Mouse (Mus musculus): ENCODE data around the gene Dcdc2c. TPM values are rescaled to one million over a fixed set of nuclear protein-coding genes. Genes with fewer than 3 reads are reported as not detected.
A peak's percentile ranks its signal among the peaks of the same experiment; 100 is the strongest.

Dcdc2c gene
- total RNA-seq (2021) = not detected

DNA sequence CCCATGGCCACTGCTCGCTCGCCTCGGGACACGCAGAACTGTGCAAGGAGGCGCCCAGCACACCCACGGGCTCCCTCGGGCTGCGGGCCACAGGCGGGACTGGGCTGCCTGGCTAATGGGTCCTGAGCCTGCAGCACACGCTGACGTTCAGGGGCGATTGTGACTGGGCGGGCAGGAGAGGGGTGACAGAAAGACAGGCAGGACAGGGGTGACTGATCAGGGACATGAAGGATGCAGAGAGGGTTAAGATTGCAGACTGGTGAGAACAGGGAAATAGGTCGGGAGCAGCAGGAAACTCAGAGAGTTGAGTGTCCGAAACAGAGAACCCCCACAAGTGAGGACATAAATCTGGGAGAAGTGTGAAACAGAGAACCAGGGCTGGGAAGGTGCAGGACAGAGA is at the start of gene Dcdc2c:
TSS of gene Dcdc2c (minus strand) at position 101 of the 400 bp plus-strand sequence.
- intact Hi-C loops (cut with DNase I) = no loop called here
- DNase-seq (ENCODE audit: low spot score) = no peak

DNA sequence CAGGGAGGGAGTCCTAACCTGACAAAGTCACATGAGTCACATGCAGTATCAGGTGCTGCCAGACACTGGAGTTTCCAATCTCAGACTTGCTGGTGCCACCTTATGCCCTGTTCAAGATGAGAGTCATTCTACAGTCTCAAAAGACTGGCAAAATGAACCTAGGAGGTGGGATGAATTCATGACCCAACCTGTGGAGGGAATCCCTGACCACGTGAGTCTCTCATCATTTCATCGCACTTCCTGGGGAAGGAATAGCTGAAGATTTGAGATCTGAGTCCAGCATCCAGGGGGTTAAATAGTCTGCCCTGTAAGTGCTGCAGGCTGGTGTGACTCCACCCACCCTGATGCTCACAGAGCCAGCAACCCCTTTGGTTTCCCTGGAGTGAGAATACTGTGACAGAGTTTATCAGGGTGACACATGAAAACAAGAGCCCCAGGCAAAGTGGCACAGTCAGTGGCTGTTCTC is 46.4 kb upstream of the Dcdc2c start:
- no peak for DNase-seq (ENCODE audit: low spot score)
- intact Hi-C loops (cut with DNase I) = no loop called here

DNA sequence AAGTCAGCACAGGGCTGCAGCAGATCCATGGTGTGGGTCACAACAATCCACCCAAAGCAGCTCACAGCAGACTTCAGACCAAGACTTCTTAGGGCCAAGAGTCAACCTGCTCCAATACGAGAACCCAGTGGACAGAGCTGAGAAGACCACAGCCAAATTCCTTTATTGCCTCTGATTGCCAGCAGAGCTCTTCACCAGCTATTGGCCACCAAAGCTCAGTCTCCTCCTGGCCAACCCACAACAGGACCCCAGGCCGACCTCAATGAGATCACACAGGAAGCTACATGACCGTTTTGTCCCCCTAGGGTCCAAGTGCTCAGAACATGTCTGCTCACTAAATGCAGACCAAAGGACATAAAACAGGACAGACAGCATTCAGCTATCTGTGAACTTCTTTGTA is 45.9 kb upstream of the Dcdc2c start:
- intact Hi-C loops (cut with DNase I) = no loop called here
- DNase-seq (ENCODE audit: low spot score) = no peak

DNA sequence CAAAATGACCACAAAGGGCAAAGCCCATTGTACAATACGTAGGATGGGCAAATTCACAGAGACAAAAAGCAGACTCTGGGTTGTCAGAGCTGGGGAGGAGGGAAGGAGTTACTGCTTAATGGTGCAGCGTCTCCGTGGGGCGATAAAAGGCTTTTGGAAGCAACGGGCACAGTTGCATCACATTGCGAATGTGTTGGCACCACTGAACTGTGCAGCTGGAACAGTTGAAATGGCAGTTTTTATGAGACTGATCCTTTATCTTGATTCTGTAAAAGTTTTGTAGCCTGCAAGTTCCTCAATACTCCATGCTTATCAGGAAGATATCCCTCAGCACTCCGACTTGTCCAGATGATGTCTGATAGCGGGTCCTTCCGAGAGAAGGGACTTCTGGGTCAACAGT is 45.5 kb upstream of the Dcdc2c start:
- DNase-seq (ENCODE audit: low spot score) = no peak
- intact Hi-C loops (cut with DNase I) = no loop called here

DNA sequence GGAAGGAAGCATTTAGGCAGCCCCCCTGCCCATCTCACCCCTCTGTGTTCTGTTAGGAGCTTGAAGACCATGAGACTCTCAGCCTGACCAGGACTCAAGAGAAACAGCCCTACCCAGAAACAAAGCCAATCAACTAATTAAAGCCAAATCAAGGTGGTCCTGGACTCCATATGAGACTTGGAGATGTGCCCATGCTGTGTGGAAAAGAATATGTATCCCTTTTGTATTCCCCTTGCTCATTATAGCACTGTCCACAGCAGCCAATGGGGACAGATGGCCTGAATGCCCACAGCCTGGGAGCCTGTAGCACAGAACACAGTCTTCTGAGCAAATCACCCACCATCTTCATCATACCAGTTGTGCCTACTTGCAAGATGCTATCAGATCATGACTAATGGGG is 44.7 kb upstream of the Dcdc2c start:
- intact Hi-C loops (cut with DNase I) = no loop called here
- no peak for DNase-seq (ENCODE audit: low spot score)

DNA sequence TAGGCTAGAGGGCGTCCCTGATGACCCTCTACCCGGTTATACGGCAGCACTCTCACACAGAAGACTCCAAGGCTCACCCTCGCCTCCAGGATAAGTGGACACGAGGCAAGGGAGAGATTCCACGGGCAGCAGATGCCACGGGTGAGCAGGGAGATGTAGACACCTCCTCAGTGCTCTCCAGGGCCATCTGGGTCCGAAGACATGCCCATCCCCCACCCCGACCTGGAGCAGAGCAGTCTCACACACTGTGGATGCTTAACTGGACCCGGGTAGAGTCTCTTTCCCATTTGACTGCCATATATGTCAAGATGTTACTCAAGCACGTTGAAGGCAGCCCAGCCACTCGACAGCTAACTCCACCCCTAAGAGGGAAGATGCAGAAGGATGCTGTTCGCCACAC is 38.2 kb upstream of the Dcdc2c start:
- no peak for DNase-seq (ENCODE audit: low spot score)
- intact Hi-C loops (cut with DNase I) = no loop called here

DNA sequence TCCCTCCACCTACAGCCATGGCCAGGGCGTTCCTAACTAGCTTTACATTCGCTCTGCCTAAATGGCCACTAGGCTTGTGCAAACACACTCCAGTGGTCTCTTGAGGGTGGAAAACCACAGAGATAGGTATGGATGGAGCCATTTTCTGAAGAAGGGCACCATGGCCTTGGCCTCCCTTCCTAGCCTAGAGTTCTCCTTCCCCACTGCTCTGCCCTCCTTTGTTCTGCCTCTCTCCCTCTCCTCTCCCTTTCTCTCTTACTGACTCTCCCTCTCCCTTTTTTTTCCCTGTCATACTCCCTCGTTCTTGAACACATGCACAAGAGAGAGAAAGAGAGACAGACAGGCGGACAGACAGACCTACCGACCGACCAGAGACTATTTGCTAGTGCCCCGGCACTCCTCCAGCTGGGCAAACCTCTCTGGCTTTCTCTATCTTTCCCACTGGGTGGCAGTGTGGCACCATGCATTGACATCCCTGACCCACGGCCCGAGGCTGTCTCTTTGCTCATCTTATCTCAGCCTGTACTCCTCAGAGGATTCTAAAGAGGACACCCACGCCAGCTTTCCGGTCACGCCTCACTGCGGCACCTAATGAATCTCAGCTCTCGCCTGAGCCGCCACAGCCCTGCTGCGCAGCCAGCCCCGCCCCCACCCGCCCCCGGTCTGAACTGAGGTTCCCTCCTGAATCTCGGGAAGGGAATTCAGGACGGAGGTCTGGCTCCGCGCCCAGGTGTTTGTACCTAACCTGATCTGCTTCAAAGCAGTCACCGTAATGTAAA is 37.1 kb upstream of the Dcdc2c start:
- intact Hi-C loops (cut with DNase I) = loop anchor here (2.0 to 10.0 kb wide), 3 partner anchors 110 to 1296 kb away; no protein-coding TSS in a partner anchor

DNA sequence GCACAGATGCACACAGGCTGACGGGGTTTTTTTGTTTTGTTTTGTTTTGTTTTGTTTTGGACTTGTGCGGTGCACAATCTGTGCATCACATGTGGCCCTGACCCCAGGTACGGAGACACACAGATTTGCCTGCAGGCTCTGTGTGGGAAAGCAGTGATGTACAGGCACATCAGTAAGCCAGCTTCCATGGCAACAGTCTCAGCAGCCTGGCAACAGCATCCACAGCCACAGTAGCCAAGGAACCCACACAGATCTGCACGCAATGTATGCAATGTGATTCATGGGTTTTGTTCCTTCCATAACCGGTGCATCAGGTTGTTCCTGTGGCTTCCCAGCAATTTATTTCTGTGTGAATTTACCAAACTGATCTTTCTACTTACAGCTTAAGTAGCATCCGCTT is 35.8 kb upstream of the Dcdc2c start:
- intact Hi-C loops (cut with DNase I) = loop anchor here (2.0 to 10.0 kb wide), 3 partner anchors 111 to 1297 kb away; no protein-coding TSS in a partner anchor
- no peak for DNase-seq (ENCODE audit: low spot score)

More for the DNA sequence above, 37.1 kb upstream of the Dcdc2c start:
- DNase-seq (ENCODE audit: low spot score) = peak; percentile 62

DNA sequence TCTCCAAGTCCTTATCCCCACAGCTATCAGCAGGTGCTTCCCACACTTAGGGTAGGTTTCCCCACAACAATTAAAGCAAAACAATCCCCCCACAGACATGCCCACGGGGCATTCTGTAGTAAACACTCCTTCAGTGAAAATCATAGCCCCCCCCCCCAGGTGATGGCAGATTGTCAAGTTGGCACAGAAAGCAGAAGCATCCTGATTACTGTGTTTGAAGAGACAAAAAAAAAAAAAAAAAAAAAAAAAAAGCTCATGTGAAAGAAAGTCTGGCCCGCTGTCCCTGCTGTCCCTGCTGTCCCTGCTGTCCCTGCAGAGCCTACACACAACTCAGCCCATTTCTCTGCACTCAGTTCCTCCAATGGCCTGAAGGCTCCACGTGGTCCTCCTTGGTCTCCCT is 31.8 kb upstream of the Dcdc2c start:
- intact Hi-C loops (cut with DNase I) = loop anchor here (10.0 kb wide), 2 partner anchors 581 to 1301 kb away; no protein-coding TSS in a partner anchor
- DNase-seq (ENCODE audit: low spot score) = no peak

DNA sequence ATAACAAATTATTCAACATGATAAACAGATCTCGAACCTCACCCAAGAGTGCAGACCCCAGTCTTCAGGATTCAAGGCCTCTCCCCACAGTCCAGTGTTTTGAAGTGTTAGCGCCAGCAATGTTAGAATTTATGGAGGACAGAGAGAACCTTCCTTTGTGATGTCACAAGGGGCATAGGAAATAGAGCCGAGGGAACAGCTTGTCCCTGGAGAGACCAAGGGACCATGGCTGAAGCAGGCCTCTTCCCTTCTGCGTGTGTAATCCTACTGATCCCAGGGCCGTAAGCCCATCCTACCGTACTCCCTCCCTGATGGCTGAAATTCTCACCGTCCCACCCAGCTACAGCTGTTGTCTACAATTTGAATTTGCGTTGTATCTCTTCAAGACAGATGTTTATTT is 30.2 kb upstream of the Dcdc2c start, which contains the start of gene Allc:
TSS of gene Allc (minus strand) at position 101 of the 400 bp plus-strand sequence.
- no peak for DNase-seq (ENCODE audit: low spot score)
- intact Hi-C loops (cut with DNase I) = loop anchor here (10.0 kb wide), 2 partner anchors 582 to 1302 kb away; no protein-coding TSS in a partner anchor

DNA sequence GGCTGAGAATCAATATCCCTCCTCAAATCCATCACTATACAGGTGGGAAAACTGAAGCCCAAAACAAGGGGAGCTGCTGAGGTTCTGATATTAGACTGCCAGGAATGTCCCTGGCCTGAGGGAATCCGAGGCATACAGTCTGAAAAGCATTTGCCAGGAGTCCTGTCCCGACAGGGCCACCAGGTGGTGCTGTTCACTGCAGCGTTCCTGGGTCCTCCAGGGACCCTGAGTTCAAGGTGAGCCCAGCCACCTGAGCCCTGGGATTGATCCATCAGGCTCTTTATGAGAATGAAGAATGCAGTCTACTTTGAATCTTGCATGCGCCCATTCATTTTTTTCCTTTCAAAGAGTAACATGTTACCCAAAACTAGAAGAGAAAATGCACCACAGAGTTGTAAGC is 26.9 kb upstream of the Dcdc2c start:
- no peak for DNase-seq (ENCODE audit: low spot score)
- intact Hi-C loops (cut with DNase I) = no loop called here

DNA sequence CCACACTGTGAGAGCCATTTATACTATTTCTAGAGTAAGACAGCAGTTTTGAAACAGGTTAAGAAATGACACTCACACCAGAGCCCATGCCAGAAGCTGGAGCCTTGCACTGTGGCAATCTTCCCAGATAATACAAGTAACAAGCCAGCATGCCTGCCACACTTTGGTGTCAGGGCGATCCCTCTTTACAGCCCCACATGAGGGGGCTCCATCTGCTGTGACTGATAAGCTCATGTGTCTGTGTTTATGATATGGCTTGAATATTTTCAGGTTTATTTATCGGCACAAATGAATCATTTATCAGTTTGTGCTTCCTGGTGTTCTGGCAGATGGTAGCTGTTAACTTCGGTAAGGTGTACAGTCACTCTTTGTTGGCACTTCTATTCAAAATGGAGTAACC is 25.9 kb upstream of the Dcdc2c start:
- intact Hi-C loops (cut with DNase I) = no loop called here
- DNase-seq (ENCODE audit: low spot score) = no peak

DNA sequence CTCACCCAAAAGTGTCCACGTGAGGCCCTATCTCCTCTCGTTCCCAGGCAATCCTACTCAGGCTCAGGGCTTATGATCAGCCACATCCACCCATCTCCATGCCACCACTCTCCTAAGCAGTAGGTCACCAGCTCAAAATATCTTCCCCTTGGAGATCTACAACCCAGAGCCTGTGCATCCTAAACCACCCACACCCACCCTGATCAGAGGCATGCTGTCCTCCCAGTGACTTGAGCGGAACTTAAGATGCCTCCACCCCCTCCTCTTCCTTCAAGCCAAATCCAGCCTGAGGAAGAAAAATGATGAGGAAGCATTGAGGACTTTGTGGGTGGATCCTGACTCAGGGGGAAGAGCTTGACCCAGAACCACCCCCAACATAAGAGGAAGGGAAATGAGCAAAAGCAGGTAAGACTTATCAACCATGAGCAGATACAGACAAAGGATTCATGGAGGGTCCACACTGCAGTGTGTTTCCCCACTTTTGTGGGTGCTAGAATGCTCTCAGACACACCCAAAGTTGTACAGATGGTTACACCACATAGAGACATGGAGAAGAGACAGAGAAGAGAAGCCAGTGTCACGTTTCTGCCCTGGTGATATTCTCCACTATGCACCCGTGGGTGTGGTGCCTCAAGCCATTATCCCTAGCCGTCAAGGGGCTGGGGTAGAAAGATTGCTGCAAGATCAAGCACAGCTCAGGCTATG is 23.3 kb upstream of the Dcdc2c start:
- intact Hi-C loops (cut with DNase I) = no loop called here
- DNase-seq (ENCODE audit: low spot score) = no peak

DNA sequence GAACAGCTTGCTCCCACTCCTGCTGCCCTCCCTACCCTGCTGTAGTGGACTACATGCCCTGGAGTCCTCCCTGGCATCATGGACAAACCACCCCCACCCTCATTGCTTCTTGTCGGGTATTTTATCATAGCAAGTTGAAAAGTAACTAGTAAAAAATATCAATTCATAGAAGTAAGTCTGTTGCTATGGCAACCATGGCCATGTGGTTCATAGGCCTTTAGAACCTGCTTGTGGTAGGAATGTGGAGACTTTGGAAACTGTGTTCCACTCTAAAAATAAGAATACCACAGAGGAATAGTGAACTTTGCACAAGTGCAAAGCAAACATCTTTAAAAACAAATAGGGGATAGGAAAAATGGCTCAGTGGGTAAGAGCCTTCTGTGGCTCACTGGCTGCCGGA is 20.0 kb upstream of the Dcdc2c start:
- intact Hi-C loops (cut with DNase I) = no loop called here
- no peak for DNase-seq (ENCODE audit: low spot score)

DNA sequence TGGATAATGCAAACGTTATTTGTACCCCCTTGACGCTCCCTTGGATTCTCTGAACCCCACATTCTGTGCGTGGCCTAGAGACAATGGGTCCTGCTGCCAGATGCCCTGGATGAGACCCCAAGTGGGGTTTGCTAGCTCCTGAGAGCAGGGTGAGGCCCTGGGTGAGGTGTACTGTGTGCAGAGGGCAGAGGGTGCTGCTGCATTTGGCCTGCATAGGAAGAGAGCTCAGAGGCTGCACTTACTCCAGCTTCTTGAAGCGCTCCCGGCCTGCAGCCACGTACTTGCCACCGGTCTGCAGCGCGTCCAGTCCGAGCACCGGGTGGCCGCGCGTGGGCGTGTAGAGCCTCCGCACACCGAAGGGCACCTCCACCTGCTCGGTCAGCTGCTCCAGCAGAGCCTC is 424 bp downstream of the Dcdc2c start:
- no peak for DNase-seq (ENCODE audit: low spot score)
- intact Hi-C loops (cut with DNase I) = no loop called here

DNA sequence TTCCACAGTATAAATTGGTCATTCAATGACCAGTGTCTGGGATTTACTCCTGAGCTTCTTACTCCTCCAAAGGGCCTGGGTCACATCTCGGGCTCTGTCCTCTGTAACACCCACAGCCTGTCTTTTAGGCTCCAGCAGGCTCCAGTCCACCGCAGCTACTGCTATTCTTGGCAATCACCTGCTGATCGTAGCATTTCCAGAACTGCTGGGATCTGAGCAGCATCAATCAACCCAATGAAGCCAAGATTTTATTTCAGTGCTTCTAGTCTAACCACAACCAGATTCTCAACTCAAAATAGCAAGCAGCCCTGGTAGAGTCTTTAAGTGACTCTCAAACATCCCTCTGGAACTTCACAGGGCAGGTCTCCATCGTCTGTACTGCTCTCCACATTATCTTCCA is 3.3 kb downstream of the Dcdc2c start:
- intact Hi-C loops (cut with DNase I) = no loop called here
- no peak for DNase-seq (ENCODE audit: low spot score)

DNA sequence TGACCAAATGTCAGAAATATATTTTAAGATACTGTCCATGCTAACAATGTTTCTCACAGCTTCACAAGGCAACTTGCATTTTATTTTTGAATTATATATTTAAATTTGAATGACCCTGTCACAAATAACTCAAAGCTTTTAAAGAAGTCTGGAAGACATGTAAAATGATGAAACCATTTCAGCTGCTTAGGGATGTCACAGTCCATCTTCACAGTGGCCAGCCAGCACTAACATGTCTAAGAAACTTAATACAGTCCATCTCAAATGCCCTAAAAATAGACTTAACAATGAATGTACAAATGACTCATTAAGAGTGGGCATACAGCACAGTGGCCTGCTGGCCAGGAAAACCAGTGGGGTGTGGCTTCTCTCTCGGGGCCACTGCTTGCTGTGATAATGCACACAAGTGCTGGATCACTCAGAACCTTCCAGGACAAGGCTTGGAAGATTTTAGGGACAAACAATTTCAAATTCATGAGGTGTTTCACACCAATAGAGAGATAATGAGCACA is 37.9 kb downstream of the Dcdc2c start:
- no peak for DNase-seq (ENCODE audit: low spot score)
- intact Hi-C loops (cut with DNase I) = no loop called here

DNA sequence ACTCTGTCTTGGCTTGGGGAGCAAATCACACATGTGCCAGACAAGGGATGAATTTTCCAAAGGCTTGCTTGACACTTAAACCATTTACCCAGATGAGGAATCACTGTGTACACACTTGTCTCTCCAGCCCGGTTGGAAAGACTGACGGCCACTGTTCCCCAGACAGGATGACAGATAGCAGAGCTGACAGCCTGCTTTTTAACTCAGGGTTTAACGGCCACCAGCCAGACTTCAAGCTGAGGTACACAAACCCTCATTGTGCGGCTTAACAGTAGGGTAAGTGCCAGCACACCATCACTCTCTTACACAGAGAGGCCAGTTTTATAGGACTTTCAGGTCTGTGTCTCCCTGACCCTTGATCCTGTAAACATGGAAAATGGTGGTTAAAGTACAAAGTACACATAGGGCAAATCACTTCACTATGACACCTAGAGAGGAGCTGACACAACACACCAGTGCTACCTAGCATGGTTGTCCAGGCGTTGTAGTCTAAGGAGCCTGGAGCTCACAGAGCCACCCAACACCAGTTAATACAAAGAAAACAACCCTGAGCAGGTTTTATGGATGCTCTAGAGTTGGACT is 42.4 kb downstream of the Dcdc2c start:
- intact Hi-C loops (cut with DNase I) = no loop called here

DNA sequence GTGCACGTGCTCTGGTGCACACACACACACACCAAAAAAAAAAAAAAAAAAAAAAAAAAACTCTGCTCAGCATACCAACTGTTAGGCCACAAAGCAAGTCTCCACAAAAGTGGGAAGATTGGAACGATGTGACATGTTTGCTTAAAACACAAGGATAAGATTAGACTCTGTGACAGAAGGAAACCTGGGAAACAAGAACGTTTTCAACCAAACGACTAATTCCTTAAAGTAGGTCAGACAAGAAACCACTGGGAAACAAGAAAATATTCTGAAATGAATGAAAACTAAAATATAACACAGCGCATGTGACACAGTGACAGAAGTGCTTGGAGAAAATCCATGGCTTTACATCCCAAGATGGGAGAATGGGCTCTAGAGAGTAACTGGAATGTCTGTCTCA is 57.9 kb downstream of the Dcdc2c start:
- no peak for DNase-seq (ENCODE audit: low spot score)
- intact Hi-C loops (cut with DNase I) = no loop called here

More for the DNA sequence above, 42.4 kb downstream of the Dcdc2c start:
- no peak for DNase-seq (ENCODE audit: low spot score)

DNA sequence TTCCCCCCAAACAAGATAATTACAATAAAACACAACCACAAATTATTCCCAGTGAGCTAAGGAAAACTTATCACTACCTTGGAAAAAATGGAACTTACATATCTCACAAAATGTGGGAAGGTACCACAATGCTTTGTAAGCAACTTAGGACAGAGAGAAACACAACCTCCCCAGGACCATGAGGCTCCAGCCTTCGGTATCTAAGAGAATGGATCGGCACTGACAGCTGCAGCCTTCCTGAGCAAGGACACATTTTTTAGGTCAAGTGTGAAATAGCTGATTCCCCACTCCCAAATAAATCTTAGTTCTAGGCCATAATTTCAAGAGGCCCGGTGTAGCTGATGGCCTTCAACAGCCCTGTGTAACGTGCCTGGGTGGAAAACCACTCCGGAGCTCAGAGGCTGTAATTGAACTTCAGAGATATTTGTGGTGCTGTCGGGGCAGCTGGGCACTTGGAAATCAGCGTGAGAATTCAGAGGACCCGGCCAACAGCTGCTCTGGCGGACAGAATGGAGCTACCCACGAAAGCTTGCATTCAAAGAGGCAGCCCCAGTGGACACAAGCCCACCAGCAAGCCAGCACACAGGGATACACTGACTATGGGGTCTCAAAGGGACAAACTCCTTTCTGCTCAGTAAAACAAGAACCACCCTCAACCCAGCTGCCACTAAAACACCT is 69.6 kb downstream of the Dcdc2c start:
- DNase-seq (ENCODE audit: low spot score) = no peak
- intact Hi-C loops (cut with DNase I) = no loop called here
